Mouse (Mus musculus) bone marrow macrophage, adult 2 months (primary cell): ENCODE results near the gene Nob1.

Experiments
- CTCF ChIP-seq: IDR thresholded peaks from 2 replicates; pipeline ENCODE4 v1.5.1; 2012; ENCODE audit warnings: low read depth, mild to moderate bottlenecking, low read length, moderate library complexity
- POLR2A ChIP-seq: IDR thresholded peaks from 2 replicates; pipeline ENCODE4 v1.6.1; 2012; ENCODE audit warnings: mild to moderate bottlenecking, low read depth, low read length, borderline replicate concordance

DNA sequence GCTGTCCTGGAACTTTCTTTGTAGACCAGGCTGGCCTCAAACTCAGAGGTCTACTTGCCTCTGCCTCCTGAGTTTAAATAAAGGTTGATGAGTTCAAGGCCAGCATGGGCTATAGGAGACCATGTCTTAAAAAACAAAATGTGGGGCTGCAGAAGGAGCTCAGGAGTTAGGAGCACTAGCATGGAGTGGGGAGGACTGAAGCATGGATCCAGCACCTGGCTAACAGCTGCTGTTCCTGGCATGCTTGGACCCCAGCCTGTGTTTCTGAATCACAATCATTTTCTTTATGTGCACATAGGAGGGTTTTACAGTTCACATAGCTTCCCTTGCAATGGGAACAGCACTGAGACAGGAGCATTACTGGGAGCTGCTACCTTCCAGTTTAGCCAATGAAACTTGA is 22.9 kb upstream of the Nob1 start:
- TF ChIP-seq POLR2A, result no peak
- TF ChIP-seq CTCF, result no peak
